Mouse (Mus musculus) testis, adult 2 months (tissue): ENCODE results near the gene Efemp2. TPM values are rescaled to one million over a fixed set of nuclear protein-coding genes. Genes with fewer than 3 reads are reported as not detected.

Experiments used
- H3K27ac ChIP-seq: fragments of 200-500 bp; 2 replicates; pipeline ENCODE4 v1.5.1; 2012; ENCODE audit warnings: low read depth, low read length; ENCODE audit not compliant: control insufficient read depth, insufficient read depth
- H3K27me3 ChIP-seq: fragments of 200-500 bp; 2 replicates; pipeline ENCODE4 v1.6.1; 2012; ENCODE audit warnings: mild to moderate bottlenecking, low read length, moderate library complexity; ENCODE audit not compliant: control insufficient read depth, insufficient read depth
- H3K36me3 ChIP-seq: fragments of 200-500 bp; 2 replicates; pipeline ENCODE4 v1.6.1; 2012; ENCODE audit warnings: mild to moderate bottlenecking, low read length; ENCODE audit not compliant: control insufficient read depth, insufficient read depth
- H3K4me1 ChIP-seq: fragments of 200-500 bp; 2 replicates; pipeline ENCODE4 v1.6.1; 2012; ENCODE audit warnings: low read length; ENCODE audit not compliant: control insufficient read depth, insufficient read depth
- H3K4me3 ChIP-seq: fragments of 200-500 bp; 2 replicates; pipeline ENCODE4 v1.5.1; 2012; ENCODE audit warnings: low read depth, mild to moderate bottlenecking, low read length, moderate library complexity, mixed read lengths; ENCODE audit not compliant: control insufficient read depth
- CTCF ChIP-seq: fragments of 200-500 bp; IDR thresholded peaks from 2 replicates; pipeline ENCODE4 v1.5.1; 2012; ENCODE audit warnings: low read depth, mild to moderate bottlenecking, inconsistent platforms, low read length, moderate library complexity; ENCODE audit not compliant: control insufficient read depth, insufficient read depth, insufficient replicate concordance
- POLR2A ChIP-seq: fragments of 200-500 bp; IDR thresholded peaks from 2 replicates; pipeline ENCODE4 v1.6.1; 2012; ENCODE audit warnings: low read depth, mild to moderate bottlenecking, inconsistent platforms, low read length, moderate library complexity; ENCODE audit not compliant: control insufficient read depth
- polyA plus RNA-seq: library from polyadenylated mRNA; depleted of rRNA; stranded (reverse); fragments of >200 nt; gene quantifications from 2 replicates; pipeline ENCODE4 v1.2.3, GENCODE M21; 2012

Efemp2 gene
- polyA plus RNA-seq, 1 experiment = 17.3 TPM

DNA sequence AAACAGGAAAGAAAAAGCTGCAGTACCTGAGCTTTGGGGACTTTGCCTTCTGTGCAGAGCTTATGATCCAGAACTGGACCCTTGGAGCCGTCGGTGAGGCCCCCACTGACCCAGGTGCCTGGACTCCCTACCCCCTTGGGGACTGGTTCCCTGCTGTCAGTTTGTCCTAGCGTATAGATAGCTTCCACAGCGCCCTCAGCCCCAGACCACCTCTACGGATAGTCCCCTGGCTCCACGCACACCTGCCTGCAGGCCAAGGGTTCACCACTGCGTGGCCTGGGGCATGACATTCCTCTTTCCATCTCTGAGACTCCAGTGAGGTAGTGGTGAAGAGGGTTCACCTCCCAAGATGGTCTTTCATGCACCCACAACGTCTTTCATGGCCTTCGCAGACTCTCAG is 10.5 kb upstream of the Efemp2 start:
- H3K36me3 ChIP-seq = no peaks in the 10 kb centered on the region; the same call in 1 of the 2 replicates
- no peak overlapping the region for H3K27ac ChIP-seq
- H3K27me3 ChIP-seq = no peaks in the 10 kb centered on the region
- no peak overlapping the region for H3K4me3 ChIP-seq
- TF ChIP-seq CTCF (no peak), POLR2A (no peak)
- peaks cover 3% of the 10 kb centered on the region for H3K4me1 ChIP-seq

GRCm38 (mm10) chr19:5463791-5464562 is 9.8 kb upstream of the Efemp2 start:
- Histone ChIP-seq H3K36me3 (no peaks in the 10 kb centered on the region; the same call in 1 of the 2 replicates), H3K4me1 (peaks cover 3% of the 10 kb centered on the region), H3K27me3 (no peaks in the 10 kb centered on the region), H3K27ac (no peak overlapping the region), H3K4me3 (no peak overlapping the region)
- TF ChIP-seq CTCF = peak; percentile 75; the same call in 1 of the 2 replicates
- TF ChIP-seq POLR2A = no peak

- H3K36me3 ChIP-seq = no peaks in the 10 kb centered on the region; the same call in 1 of the 2 replicates
- H3K4me3 ChIP-seq = no peak overlapping the region
- no peaks in the 10 kb centered on the region for H3K27me3 ChIP-seq
- H3K4me1 ChIP-seq = peaks cover 3% of the 10 kb centered on the region
- no peak overlapping the region for H3K27ac ChIP-seq
- TF ChIP-seq POLR2A (no peak), CTCF (no peak)
Observed at GRCm38 (mm10) chr19:5465037-5465436, 8.7 kb upstream of the Efemp2 start.

DNA sequence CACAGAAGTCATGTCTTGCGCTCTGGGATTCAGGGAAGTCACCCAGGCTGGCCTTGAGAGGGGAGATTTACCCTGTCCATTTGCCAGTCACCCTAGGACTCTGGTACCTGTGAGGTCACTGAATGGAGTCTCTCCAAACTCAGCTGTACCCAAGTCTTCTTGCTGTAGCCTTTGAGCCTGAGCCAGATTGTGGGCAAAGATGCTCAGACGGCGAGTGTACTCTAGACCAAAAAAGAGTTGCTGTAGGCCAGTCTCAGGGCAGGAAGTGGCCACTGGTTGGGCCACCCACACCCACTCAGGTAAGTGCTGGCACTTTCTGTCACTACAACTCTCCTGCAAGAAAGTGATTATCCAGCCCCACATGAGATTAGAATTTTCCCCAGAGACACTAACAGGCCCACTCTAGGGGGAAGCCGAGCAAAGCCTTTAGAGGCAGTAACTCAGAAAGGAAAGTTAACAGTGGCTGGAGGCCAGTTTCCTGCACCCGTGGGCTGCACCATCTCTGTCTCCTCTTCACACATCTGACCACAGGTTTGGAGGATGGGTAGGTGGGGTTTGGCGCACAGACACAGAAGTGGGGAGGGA is 6.7 kb upstream of the Efemp2 start:
- no peaks in the 10 kb centered on the region for H3K4me1 ChIP-seq
- TF ChIP-seq CTCF = no peak
- TF ChIP-seq POLR2A = no peak
- H3K4me3 ChIP-seq = no peak overlapping the region
- no peak overlapping the region for H3K27ac ChIP-seq
- no peaks in the 10 kb centered on the region for H3K27me3 ChIP-seq
- no peaks in the 10 kb centered on the region; the same call in 1 of the 2 replicates for H3K36me3 ChIP-seq

- no peaks in the 10 kb centered on the region for H3K27me3 ChIP-seq
- no peaks in the 10 kb centered on the region; the same call in 1 of the 2 replicates for H3K36me3 ChIP-seq
- TF ChIP-seq CTCF = no peak
- no peak for TF ChIP-seq POLR2A
- H3K4me1 ChIP-seq = peaks cover 1% of the 10 kb centered on the region; the same call in 1 of the 2 replicates
- H3K4me3 ChIP-seq = no peak within 1 kb of the TSS
- H3K27ac ChIP-seq = no peak within 1 kb of the TSS
Observed at GRCm38 (mm10) chr19:5468374-5468773, 5.4 kb upstream of the Efemp2 start, which contains the start of gene Ctsw. Gene Ctsw (minus strand): TSS chr19:5468507.

DNA sequence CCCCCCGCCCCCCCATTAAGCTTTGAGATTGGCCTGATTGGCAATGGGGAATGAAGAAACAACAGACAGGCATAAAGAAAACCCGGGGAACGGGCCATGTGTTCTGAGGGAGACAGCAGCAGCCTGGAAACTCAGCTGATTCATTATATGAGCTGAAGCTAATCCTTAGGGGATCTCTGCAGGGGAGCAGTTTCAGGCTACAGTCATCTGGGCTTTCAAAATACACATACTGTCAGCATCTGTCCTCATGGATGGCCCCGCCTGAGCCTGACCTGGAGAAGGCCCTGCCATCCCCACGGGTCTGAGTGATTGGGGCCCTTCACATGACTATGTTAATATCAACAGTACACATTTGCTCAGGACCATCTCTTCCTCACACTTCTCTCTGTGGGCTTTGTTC is 1.9 kb upstream of the Efemp2 start:
- TF ChIP-seq POLR2A (no peak), CTCF (no peak)
- H3K4me3 ChIP-seq = no peak overlapping the region
- H3K36me3 ChIP-seq = no peaks in the 10 kb centered on the region; the same call in 1 of the 2 replicates
- H3K4me1 ChIP-seq = peaks cover 23% of the 10 kb centered on the region
- H3K27ac ChIP-seq = no peak overlapping the region
- H3K27me3 ChIP-seq = no peaks in the 10 kb centered on the region

DNA sequence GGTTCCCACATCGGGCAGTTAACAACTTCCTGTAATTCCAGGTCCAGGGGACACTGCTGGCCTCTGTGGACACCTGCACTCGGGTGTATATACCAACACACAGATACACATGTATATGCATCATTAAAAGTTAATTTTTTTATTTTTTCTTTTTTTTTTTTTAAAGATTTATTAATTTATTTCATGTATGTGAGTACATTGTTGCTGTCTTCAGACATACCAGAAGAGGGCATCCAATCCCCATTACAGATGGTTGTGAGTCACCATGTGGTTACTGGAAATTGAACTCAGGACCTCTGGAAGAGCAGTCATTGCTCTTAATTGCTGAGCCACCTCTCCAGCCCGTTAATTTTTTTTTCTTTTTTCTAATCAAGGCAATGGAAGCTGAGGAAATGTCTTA is 897 bp upstream of the Efemp2 start:
- peaks cover 23% of the 10 kb centered on the region for H3K4me1 ChIP-seq
- H3K4me3 ChIP-seq = no peak overlapping the region
- H3K27me3 ChIP-seq = no peaks in the 10 kb centered on the region
- no peaks in the 10 kb centered on the region for H3K36me3 ChIP-seq
- no peak overlapping the region for H3K27ac ChIP-seq
- TF ChIP-seq POLR2A = no peak
- no peak for TF ChIP-seq CTCF
